In genomic region chr1:63137971-63138370, GRCm38 (mm10) we compare ENCODE assay signal across 16 mouse cellular contexts.
"Had no signal": no experiment of that assay in that cellular context is flagged by ENCODE, and none has a peak within 500 bp of the region (broad histone marks: within the 10 kb centered on the region; RNA-seq: fewer than 3 reads in every experiment).

No protein-coding gene starts in this region.

- H3K9me3 ChIP-seq: megakaryocyte, embryonic 14.5 days; midbrain, embryonic 13.5 days; midbrain, embryonic 15.5 days; neural tube, embryonic 12.5 days had no signal

- H3K27me3 ChIP-seq: megakaryocyte, embryonic 14.5 days; midbrain, embryonic 13.5 days; midbrain, embryonic 15.5 days; neural tube, embryonic 12.5 days had no signal

- H3K4me1 ChIP-seq: midbrain, embryonic 13.5 days; midbrain, embryonic 15.5 days; neural tube, embryonic 12.5 days had no signal

- H3K4me3 ChIP-seq: megakaryocyte, embryonic 14.5 days; midbrain, embryonic 13.5 days; midbrain, embryonic 15.5 days; neural tube, embryonic 12.5 days had no signal

- DNase-seq: lung, adult 18-20 months; lung, embryonic 14.5 days; lung, postnatal 10 days; lung, postnatal 4 days; retina, postnatal 1 day; right cerebral cortex, adult 18-20 months; right cerebral cortex, postnatal 25 days; right cerebral cortex, postnatal 4 days; spleen, adult 18-20 months; thymus, adult 18-20 months; thymus, postnatal 14 days; thymus, postnatal 36 days had no signal
